Mouse (Mus musculus) heart, adult 11 months (tissue): Measurements from ENCODE around the gene Fam160a1.
A peak's percentile ranks its signal among the peaks of the same experiment; 100 is the strongest.

Experiments
- DNase-seq: peaks from one replicate; pipeline ENCODE4 v3.0.0; 2022

Gene Fam160a1

DNA sequence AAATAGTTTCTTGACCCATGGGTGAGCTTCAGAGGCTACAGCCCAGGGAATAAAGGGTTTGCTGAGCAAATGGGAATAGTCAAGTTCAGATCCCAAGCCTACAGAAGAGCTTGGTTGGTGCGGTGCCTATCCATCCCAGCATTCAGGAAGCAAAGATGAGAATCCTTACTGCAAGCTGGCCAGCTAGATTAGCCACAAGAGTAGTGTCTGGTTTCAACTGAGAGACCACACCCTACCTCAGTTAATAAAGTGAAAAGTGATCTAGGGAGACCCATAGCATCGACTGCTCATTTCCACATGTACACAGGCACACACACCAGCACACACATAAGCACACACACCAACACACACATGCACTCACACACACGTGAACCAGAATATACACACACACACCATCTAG, 75.3 kb downstream of the Fam160a1 start:
- peak; percentile 74 for DNase-seq

GRCm38 (mm10) chr3:85738591-85738990, 78.5 kb downstream of the Fam160a1 start:
- DNase-seq, result peak; percentile 6

- DNase-seq, result peak; percentile 60
These were observed 83.0 kb downstream of the Fam160a1 start for GRCm38 (mm10) chr3:85733939-85734729.

GRCm38 (mm10) chr3:85727171-85727570, 89.9 kb downstream of the Fam160a1 start:
- DNase-seq, result peak; percentile 28

- DNase-seq, result peak; percentile 51
These were observed 91.1 kb downstream of the Fam160a1 start for GRCm38 (mm10) chr3:85725971-85726370.

DNA sequence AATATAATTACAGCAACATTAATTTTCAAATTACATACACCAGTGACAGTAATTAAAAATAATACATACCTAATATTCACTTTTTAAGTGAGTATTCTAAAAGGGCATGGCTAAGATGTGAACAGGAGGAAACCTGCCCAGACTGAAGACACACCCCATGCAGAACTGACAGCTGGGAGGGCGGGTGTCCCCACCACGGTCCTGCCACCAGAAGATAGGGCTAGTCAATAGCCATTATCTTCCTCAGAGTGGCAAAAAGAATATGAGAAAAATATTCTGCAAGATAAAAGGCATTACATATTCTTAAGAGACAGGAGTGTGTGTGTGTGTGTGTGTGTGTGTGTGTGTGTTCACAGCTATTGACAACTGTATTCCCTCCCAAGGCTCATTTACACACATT, 92.0 kb downstream of the Fam160a1 start:
- DNase-seq, result peak; percentile 40

- peak; percentile 2 for DNase-seq
These were observed 94.5 kb downstream of the Fam160a1 start for GRCm38 (mm10) chr3:85722581-85722980.

- DNase-seq, result peak; percentile 75
These were observed 101.3 kb downstream of the Fam160a1 start for GRCm38 (mm10) chr3:85715764-85716297.

DNA sequence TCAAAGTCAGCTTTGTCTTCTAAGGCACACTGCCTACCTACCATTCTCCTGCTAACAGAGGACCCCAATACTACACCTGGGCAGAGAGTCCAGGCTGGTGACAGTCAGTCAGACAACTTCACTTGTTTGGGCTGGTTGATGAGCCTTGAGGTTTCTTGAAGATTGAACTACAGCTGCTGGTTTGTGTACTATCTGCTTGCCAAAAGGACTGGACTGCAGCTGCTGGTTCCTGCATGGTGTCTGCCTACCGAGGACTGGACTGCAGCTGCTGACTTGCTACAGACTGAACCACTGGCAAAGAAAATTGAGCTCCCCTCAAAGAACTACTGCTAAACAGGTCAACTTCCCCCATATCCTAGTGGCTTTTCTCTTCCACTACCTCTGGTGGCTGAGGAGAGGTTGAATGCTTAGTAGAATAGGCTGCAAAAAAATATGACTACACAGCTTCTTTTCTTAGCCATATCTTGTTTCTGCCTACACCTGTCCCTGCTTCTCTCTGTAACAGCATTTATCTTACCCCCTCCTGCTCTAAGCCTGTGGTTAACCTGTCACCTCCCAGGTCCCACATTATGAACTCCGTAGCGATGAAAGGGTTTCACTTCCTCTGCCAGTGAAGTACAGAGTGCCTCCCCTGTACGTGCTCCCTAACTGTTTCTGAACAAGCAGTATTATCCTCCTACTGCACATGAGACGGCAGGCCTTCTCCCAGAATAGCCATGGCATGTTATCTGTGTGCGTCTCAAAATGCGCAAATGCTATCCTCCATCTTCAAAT, 103.0 kb downstream of the Fam160a1 start:
- peak; percentile 64 for DNase-seq

DNA sequence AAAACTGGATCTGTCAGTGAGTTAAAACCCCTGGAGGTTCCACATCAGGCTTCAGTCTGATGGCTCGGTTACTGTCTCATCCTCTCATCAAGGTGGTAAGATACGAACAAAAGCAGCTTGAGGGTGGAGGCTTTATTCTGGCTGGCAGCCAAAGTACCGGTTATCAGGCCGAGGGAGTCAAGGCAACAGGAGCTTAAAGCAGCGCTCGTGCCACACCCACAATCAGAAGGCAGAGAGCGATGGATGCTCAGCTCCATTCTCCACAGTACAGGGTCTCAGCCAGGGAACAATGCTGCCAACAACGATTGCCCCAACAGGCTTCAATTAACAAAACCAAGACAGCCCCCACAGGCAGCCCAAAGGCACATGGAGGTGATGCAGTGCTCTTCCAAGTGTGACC, 106.4 kb downstream of the Fam160a1 start:
- DNase-seq, result no peak

- no peak for DNase-seq
These were observed 109.7 kb downstream of the Fam160a1 start for GRCm38 (mm10) chr3:85707421-85707820.

GRCm38 (mm10) chr3:85703141-85703882, 113.8 kb downstream of the Fam160a1 start:
- DNase-seq, result peak; percentile 71

- peak; percentile 55 for DNase-seq
These were observed 118.6 kb downstream of the Fam160a1 start for GRCm38 (mm10) chr3:85698496-85698895.

GRCm38 (mm10) chr3:85695056-85695455, 122.0 kb downstream of the Fam160a1 start:
- DNase-seq, result peak; percentile 15

DNA sequence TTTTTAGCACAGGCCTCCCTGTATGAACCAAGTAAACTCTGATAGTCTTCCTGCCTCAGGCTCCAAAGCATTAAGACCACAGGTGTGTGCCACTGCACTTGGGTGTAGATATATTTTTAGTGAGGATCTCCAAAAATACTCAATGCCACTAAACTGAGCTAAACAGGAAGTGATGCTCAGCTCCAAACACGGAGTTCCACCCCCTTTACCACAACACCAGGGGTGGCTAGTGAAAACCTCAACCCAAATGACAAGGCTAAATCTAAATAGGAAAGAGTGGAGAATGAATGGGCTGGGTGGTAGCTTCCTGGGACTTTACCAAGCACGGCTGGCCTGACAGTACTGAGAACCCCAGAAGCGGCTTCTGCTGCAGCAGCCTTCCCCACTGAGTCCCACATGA, 124.1 kb downstream of the Fam160a1 start:
- peak; percentile 46 for DNase-seq

- peak; percentile 75 for DNase-seq
These were observed 126.0 kb downstream of the Fam160a1 start for GRCm38 (mm10) chr3:85691134-85691533.

- peak; percentile 80 for DNase-seq
These were observed 128.8 kb downstream of the Fam160a1 start for GRCm38 (mm10) chr3:85688341-85688740.

- peak; percentile 78 for DNase-seq
These were observed 131.8 kb downstream of the Fam160a1 start for GRCm38 (mm10) chr3:85685271-85685670.

DNA sequence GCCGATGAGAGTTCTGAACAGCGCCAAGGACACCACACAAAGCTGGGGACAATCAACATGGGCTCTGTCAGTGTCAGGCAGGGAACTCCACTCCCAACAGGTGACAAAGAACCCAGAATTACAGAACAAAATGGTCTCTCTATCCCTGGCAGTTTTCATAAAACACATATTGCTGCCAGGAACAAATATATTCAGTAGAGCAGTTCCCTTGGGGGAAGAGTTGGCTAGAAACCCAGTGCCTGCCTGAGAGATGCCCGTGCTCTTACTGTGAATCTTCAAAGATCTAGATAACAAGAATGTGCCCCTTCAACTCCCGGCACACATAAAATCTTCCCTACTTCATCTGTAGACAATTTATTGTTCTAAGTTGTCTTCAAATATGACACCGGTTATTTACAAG, 133.5 kb downstream of the Fam160a1 start:
- DNase-seq, result no peak

GRCm38 (mm10) chr3:85681136-85681535, 136.0 kb downstream of the Fam160a1 start:
- no peak for DNase-seq

DNA sequence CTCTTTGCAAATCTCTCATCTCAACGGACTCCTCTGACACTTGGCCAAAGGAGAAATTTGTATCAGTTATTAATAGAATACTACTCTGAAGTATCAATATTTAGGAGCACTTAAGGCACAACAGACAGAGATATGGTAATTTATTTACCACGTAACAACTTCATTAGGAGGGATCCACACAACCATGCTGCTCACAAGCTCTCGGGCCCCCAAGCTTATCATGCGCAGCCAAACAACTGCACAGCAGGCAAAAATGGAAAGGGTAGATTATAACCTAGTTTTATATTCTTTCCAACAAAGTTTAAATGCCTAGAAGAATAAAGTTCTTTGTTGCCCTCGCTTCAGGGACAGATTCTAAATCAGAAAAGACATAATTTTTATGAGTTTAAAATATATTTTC, 137.1 kb downstream of the Fam160a1 start:
- DNase-seq, result peak; percentile 2

DNA sequence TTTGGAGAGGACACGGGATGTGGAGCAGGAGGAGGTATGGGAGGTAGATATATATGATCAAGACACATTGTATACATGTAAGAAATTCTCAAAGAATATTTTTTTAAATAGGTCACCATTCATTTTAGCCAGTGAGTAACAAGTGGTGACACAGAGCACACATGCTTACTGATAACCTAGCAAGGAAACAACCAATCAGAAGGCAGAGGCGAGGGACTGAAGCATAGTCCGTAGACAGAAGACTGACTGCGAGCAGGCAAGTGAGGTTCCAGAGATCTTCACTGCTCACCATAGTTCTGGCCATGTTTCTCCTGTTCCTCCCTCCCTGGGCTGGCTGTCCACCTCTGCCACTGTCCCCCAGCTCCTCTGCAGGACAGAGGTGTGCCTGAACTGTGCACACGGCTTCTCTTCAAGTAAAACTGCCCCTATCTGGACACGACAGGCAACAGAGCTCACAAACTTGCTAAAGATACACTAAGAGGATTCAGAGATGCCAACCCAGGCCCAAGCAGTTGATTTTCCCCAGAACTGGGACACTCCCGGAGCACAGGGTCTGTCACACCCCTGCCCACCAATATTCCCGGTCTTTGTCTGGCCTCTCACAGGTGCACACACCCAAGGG, 137.7 kb downstream of the Fam160a1 start:
- no peak for DNase-seq

DNA sequence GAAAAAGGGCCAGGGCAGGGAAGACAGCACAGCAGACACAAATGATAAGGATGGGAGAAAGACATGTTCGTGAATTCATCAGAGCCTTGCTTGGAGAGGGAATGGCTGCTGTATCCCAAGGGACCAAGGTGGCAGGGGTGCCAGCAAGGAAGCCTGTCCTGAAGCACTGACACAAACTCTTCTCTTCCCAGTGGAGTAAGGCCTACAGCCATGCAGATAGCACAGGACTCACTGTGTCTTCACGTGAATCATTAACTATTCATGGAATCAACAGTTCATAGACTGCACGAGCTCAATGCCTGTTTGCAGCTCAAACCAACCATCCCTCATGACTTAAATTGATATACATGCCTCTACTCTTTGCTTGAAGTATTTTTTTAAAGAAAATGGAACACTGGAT, 139.1 kb downstream of the Fam160a1 start:
- peak; percentile 82 for DNase-seq
